Mouse (Mus musculus): ENCODE measurements around the gene Mybpc2. TPM values are rescaled to one million over a fixed set of nuclear protein-coding genes. Genes with fewer than 3 reads are reported as not detected.

Mybpc2 gene
- polyA plus RNA-seq, 1 experiment from 2014 or later: not detected

- H3K4me3 ChIP-seq: no peak overlapping the region
- peaks cover 26% of the 10 kb centered on the region for H3K4me1 ChIP-seq
- no peak for ATAC-seq
- peaks cover 43% of the 10 kb centered on the region for H3K36me3 ChIP-seq
- no peak overlapping the region for H3K9ac ChIP-seq
- H3K27me3 ChIP-seq (replicated peaks): peaks cover 28% of the 10 kb centered on the region
- no peak overlapping the region for H3K4me2 ChIP-seq
- WGBS (ENCODE audit: insufficient replicate concordance): 30% methylated on average over 5 of the region's 5 CpGs
- H3K9me3 ChIP-seq (replicated peaks): no peaks in the 10 kb centered on the region
- no peak overlapping the region; the same call in 1 of the 2 replicates for H3K27ac ChIP-seq
These were observed 6.8 kb upstream of the Mybpc2 start for GRCm38 (mm10) chr7:44531207-44531606.

DNA sequence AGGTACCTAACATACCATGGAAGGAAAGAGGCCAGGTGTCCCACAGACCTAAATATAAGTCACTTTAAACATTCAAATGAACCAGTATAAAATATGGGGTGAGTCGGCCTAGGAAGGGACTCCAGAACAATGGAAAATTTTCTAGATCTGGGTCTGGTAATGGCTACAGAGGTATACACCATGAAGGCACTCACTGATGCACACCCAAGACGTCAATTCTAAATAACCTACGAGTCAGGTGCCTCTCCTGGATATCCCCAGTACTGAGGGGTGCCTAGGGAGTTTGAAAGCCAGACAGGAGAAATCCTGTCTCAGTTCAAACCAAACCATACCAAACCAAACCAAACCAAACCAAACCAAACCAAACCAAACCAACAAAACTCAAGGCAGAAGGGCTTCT lies 6.1 kb upstream of the Mybpc2 start:
- H3K4me3 ChIP-seq: no peak overlapping the region
- H3K9me3 ChIP-seq (replicated peaks): no peaks in the 10 kb centered on the region
- H3K9ac ChIP-seq: no peak overlapping the region
- H3K4me1 ChIP-seq: peaks cover 26% of the 10 kb centered on the region
- 66% methylated on average over 3 of the region's 3 CpGs for WGBS (ENCODE audit: insufficient replicate concordance)
- no peak overlapping the region for H3K27ac ChIP-seq
- H3K36me3 ChIP-seq: peaks cover 36% of the 10 kb centered on the region
- ATAC-seq: no peak
- H3K4me2 ChIP-seq: no peak overlapping the region
- H3K27me3 ChIP-seq (replicated peaks): peaks cover 35% of the 10 kb centered on the region

GRCm38 (mm10) chr7:44529518-44529917 lies 5.1 kb upstream of the Mybpc2 start:
- Histone ChIP-seq H3K4me2 (no peak overlapping the region), H3K4me1 (peaks cover 26% of the 10 kb centered on the region), H3K9ac (no peak overlapping the region), H3K27me3 (replicated peaks) (peaks cover 45% of the 10 kb centered on the region), H3K4me3 (no peak overlapping the region), H3K36me3 (peaks cover 26% of the 10 kb centered on the region), H3K27ac (no peak overlapping the region), H3K9me3 (replicated peaks) (no peaks in the 10 kb centered on the region)
- ATAC-seq: no peak
- WGBS (ENCODE audit: insufficient replicate concordance): 64% methylated on average over 5 of the region's 5 CpGs

DNA sequence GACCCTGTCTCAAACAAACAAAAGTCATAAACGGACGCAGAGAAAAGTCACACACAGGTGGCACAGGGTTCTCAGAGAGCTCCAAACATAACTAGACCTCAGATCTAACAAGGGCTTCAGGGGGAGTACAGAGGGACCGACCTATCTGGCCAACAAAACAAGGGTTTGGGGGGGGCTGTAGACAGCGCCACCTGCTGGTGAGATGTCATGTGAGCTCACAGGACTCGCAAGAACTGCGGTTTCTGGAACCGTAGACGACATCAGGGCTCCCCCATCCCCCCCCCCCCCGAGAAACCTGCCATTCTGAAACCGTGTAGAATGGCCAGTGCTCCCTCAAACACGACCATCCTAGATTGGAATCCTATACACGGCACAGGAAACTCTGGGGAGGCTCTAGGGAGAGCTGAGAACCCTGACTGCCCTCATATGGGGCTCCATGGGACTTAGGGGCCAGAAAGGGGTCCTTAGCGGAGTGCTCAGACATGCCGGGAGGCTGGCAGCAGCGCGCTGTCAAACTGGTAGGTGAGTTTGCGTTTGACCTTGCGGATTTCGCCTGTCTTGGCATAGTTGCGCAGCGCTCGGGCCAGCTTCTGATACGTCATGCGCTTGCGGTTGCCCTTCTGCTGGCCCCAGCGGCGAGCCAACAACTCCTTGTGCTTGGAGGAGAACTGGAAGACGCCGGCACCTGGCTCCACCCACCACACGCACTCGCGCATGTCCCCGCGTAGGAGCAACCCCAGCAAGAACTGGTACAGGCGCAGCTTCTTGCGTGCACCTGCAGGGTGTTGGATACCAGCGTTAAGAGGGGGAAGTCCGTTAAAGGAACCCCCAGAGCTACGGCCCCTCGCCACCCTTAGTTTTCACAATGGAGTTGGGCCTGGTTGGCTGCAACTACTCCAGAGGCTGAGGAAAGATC lies 3.3 kb upstream of the Mybpc2 start:
- H3K4me3 ChIP-seq: peak overlapping the region; percentile 56

DNA sequence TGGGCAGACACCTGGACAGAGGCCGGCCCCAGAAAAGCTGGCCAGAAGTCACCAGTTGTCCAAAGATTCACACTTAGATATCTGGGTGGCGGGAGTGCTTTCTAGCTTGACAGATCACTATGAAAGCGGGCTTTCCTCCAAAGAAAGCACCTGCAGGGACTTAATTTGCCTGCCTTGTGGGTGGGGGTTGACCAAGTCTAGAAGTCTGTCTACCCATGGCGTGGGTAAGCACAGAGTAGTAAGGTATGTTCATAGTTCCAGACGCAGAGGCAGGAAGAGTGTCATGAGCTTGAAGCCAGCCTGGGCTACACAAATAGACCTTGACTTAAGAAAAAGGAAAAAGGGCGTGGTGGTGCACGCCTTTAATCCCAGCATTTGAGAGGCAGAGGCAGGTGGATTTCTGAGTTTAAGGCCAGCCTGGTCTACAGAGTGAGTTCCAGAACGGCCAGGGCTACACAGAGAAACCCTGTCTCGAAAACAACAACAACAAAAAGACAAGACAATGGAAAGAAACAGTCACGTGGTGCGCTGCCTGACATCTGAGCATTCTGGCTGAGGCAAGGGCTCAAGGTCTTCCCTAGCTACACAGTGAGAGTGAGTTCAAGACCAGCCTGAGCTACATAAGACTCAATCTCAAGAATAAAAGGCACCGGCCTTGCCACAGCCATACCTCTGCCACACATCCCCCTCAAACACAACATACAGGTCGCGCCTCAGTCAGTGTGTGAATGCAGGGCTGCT lies 2.1 kb upstream of the Mybpc2 start:
- Histone ChIP-seq H3K9ac (no peak overlapping the region), H3K27me3 (replicated peaks) (peaks cover 75% of the 10 kb centered on the region), H3K9me3 (replicated peaks) (no peaks in the 10 kb centered on the region), H3K4me3 (no peak overlapping the region), H3K4me1 (peaks cover 12% of the 10 kb centered on the region), H3K36me3 (no peaks in the 10 kb centered on the region), H3K27ac (no peak overlapping the region), H3K4me2 (no peak overlapping the region)
- 73% methylated on average over 14 of the region's 14 CpGs for WGBS (ENCODE audit: insufficient replicate concordance)
- no peak for ATAC-seq

More for the DNA sequence above, 3.3 kb upstream of the Mybpc2 start:
- Histone ChIP-seq H3K4me1 (peaks cover 20% of the 10 kb centered on the region), H3K9me3 (replicated peaks) (no peaks in the 10 kb centered on the region), H3K27me3 (replicated peaks) (peaks cover 63% of the 10 kb centered on the region), H3K9ac (peak overlapping the region; percentile 58), H3K36me3 (peaks cover 9% of the 10 kb centered on the region), H3K27ac (no peak overlapping the region), H3K4me2 (peak overlapping the region; percentile 86)
- peak; percentile 63; the same call in 1 of the 2 replicates for ATAC-seq
- WGBS (ENCODE audit: insufficient replicate concordance): 5% methylated on average over 40 of the region's 40 CpGs

DNA sequence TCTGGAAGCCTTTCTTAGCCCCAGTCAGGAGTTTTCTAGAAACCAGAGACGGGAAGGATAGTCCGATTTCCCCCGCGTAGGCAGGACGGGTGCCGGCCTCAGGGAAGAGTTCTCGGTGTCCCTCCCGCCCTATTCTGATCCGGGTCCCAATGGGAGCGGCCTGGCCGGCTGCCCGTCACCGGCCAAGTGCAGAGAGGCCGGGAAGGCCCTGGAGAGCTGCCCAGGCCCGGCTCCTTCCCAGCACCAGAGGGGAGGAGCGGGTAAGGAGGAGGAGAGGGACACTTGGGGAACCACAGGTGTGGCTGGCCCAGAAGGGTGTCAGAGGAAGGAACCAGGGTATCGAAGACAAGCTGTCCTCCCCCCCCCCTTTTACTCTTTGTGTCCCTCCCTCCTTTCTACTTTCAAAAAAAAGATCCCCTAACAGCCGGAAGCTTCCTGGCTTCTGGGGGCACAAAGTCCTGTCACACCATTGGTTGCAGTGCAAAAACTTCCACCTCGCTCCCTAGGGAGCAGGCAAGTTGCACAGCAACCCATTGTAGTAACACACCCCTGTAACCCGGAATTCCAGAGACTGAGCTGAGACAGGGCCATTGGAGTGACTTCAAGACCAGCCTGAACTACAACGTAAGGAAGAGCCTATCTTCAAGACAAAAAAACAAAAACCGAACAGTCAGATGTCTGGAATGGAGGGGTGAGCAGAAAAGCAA lies 823 bp upstream of the Mybpc2 start:
- Histone ChIP-seq H3K27me3 (replicated peaks) (peaks cover 86% of the 10 kb centered on the region), H3K9ac (no peak overlapping the region), H3K9me3 (replicated peaks) (no peaks in the 10 kb centered on the region), H3K36me3 (no peaks in the 10 kb centered on the region), H3K4me1 (peaks cover 13% of the 10 kb centered on the region), H3K4me3 (no peak overlapping the region), H3K4me2 (no peak overlapping the region), H3K27ac (no peak overlapping the region)
- WGBS (ENCODE audit: insufficient replicate concordance): 21% methylated on average over 22 of the region's 22 CpGs
- ATAC-seq: no peak

GRCm38 (mm10) chr7:44523056-44523455 lies 1.4 kb downstream of the Mybpc2 start:
- Histone ChIP-seq H3K9ac (no peak overlapping the region), H3K9me3 (replicated peaks) (no peaks in the 10 kb centered on the region), H3K4me3 (no peak overlapping the region), H3K27ac (no peak overlapping the region), H3K4me1 (peaks cover 10% of the 10 kb centered on the region), H3K36me3 (no peaks in the 10 kb centered on the region), H3K27me3 (replicated peaks) (peaks cover 79% of the 10 kb centered on the region), H3K4me2 (no peak overlapping the region)
- no peak for ATAC-seq
- 47% methylated on average over 2 of the region's 2 CpGs for WGBS (ENCODE audit: insufficient replicate concordance)

DNA sequence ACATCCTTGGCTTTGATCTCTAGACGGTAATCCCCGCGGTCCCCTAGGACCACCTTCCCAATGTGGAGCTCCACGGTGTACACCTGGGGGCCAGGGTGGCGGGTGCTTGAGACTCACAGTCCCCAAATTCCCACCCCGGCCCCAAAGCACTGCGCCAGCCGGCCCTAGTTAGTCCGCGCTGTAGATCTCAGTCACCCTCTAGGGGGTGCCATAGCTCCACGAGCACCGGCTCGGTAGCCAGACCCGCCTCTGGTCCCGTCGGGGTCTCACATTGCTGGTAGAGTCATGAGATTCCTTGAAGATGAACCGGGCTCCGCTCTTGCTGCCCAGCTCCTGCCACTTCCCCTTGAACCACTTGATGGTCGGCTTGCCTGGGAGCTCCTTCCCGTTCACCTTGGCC lies 2.7 kb downstream of the Mybpc2 start:
- Histone ChIP-seq H3K9ac (no peak overlapping the region), H3K4me1 (0 out of 2 replicates have a peak, but pooled peaks cover 3% of the 10 kb centered on the region), H3K27ac (no peak overlapping the region), H3K4me2 (peak overlapping the region; percentile 9), H3K4me3 (no peak overlapping the region), H3K27me3 (replicated peaks) (peaks cover 82% of the 10 kb centered on the region), H3K36me3 (no peaks in the 10 kb centered on the region), H3K9me3 (replicated peaks) (no peaks in the 10 kb centered on the region)
- ATAC-seq: no peak
- WGBS (ENCODE audit: insufficient replicate concordance): 4% methylated on average over 20 of the region's 20 CpGs

DNA sequence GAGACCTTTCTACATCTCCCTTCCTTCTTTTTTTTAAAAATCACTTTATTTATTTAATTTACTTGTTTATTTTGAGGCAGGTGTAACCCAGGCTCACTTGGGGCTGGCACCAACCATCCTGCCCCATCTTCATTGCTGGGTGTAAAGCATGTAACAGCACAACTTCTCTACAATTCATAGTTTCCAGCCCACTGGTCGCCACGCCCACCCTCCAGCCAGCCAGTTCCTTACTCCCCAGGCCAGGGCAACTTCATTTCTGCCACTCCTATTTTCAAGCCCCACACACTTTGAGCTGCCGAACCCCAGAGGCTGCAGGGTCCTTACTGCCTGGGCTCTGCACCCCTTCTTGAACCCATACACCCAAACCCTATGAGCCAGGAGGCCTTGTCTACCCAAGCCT lies 3.5 kb downstream of the Mybpc2 start:
- no peak overlapping the region for H3K4me3 ChIP-seq
- no peaks in the 10 kb centered on the region for H3K9me3 ChIP-seq (replicated peaks)
- no peaks in the 10 kb centered on the region for H3K36me3 ChIP-seq
- H3K9ac ChIP-seq: no peak overlapping the region
- ATAC-seq: no peak
- H3K4me1 ChIP-seq: 0 out of 2 replicates have a peak, but pooled peaks cover 3% of the 10 kb centered on the region
- peaks cover 81% of the 10 kb centered on the region for H3K27me3 ChIP-seq (replicated peaks)
- 53% methylated on average over 3 of the region's 3 CpGs for WGBS (ENCODE audit: insufficient replicate concordance)
- H3K4me2 ChIP-seq: no peak overlapping the region
- H3K27ac ChIP-seq: no peak overlapping the region

DNA sequence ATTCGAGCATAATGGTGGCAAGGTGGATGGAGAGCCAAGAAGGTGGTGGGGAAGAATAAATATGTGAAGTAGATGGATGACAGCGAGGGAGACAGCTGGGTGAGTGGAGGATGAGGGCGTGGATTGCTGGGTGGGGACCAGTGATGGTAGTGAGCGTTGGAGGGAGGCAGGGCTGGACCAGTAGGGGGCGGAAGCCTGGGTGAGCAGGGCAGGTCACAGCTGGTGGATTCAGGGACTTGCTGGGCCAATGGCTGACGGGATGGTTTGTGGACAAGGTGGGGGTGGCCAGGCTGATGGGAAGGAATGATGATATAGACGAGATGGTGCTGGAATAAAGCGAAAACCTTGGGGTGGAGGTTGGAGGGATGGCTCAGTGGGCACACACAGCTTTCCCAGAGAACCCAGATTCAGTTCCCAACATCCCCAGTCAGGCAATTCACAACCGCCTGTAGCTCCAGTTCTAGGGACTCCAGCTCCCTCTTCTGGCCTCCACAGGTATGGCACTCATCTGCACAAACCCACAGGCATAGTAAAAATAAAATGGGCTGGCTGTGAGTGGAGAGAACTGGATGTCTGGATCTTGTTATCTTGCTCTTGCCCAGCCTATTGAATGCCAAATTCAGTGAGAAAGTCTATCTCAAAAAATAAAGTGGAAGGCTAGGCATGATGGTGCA lies 5.1 kb downstream of the Mybpc2 start:
- H3K9ac ChIP-seq: no peak overlapping the region
- no peak for ATAC-seq
- no peaks in the 10 kb centered on the region for H3K9me3 ChIP-seq (replicated peaks)
- no peak overlapping the region for H3K27ac ChIP-seq
- no peaks in the 10 kb centered on the region for H3K36me3 ChIP-seq
- no peak overlapping the region for H3K4me2 ChIP-seq
- peaks cover 80% of the 10 kb centered on the region for H3K27me3 ChIP-seq (replicated peaks)
- no peak overlapping the region for H3K4me3 ChIP-seq
- 52% methylated on average over 9 of the region's 9 CpGs for WGBS (ENCODE audit: insufficient replicate concordance)
- 0 out of 2 replicates have a peak, but pooled peaks cover 3% of the 10 kb centered on the region for H3K4me1 ChIP-seq

- peak; percentile 24; the same call in 1 of the 2 replicates for ATAC-seq
- H3K4me3 ChIP-seq: no peak overlapping the region
- no peak overlapping the region for H3K9ac ChIP-seq
- H3K4me2 ChIP-seq: no peak overlapping the region
- peaks cover 10% of the 10 kb centered on the region for H3K4me1 ChIP-seq
- peaks cover 5% of the 10 kb centered on the region; the same call in 1 of the 2 replicates for H3K9me3 ChIP-seq (replicated peaks)
- no peaks in the 10 kb centered on the region for H3K36me3 ChIP-seq
- no peak overlapping the region for H3K27ac ChIP-seq
- H3K27me3 ChIP-seq (replicated peaks): peaks cover 72% of the 10 kb centered on the region
These were observed 17.0 kb downstream of the Mybpc2 start for GRCm38 (mm10) chr7:44507491-44507890.

Measured in liver, embryonic 12.5 days (tissue).